Mouse (Mus musculus) liver, adult 2 months (tissue): ENCODE data around the gene Ring1.

Experiments
- CTCF ChIP-seq: fragments of 200-500 bp; IDR thresholded peaks from 2 replicates; pipeline ENCODE4 v1.5.1; 2011; ENCODE audit warnings: low read depth, low read length, control low read depth
- POLR2A ChIP-seq: fragments of 200-500 bp; IDR thresholded peaks from 2 replicates; pipeline ENCODE4 v1.6.1; 2011; ENCODE audit warnings: low read length, control low read depth; ENCODE audit not compliant: insufficient read depth; ENCODE audit errors: extremely low read depth

DNA sequence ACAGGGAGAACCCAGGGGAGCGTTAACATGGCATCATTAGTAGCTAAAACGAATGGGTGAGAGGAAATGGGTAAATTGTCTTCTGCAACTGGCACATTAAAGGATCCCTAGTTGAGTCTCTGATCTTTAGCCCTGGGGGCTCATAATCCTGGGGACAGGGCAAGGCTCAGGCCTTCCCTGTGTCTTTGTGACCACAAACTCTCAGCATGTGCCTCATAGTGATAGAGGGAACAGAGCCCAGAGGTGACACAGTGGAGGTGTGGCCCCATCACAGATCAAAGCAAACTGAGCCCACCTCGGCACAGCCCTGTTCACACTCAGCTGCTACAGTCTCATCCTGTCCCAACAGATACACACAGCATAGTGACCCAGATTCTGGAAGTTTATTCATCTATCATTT is 28.8 kb downstream of the Ring1 start:
- TF ChIP-seq CTCF (no peak), POLR2A (no peak)
